Mouse (Mus musculus) limb, embryonic 12.5 days (tissue): Measurements from ENCODE around the gene Cntln. TPM values are rescaled to one million over a fixed set of nuclear protein-coding genes. Genes with fewer than 3 reads are reported as not detected.
A peak's percentile ranks its signal among the peaks of the same experiment; 100 is the strongest.

Experiments used
- ATAC-seq: fragments of 200-750 bp; cut with Nextera tagmentation; 2 replicates; pipeline ENCODE4 v1.8.0; 2017; ENCODE audit warnings: low read depth, moderate TSS enrichment; ENCODE audit not compliant: insufficient number of reproducible peaks, insufficient read depth, low FRiP score, low TSS enrichment
- H3K27ac ChIP-seq: fragments of 300-500 bp; sonication (generic); 2 replicates; pipeline ENCODE4 v1.5.1; 2016; ENCODE audit warnings: mild to moderate bottlenecking, moderate library complexity
- H3K27me3 ChIP-seq: fragments of 300-500 bp; sonication (generic); 2 replicates; pipeline ENCODE4 v1.6.1; 2016; ENCODE audit warnings: mild to moderate bottlenecking, moderate library complexity
- H3K36me3 ChIP-seq: fragments of 300-500 bp; sonication (generic); 2 replicates; pipeline ENCODE4 v1.6.1; 2016; ENCODE audit warnings: mild to moderate bottlenecking, moderate library complexity
- H3K4me1 ChIP-seq: fragments of 300-500 bp; sonication (generic); replicated peaks from 2 replicates; pipeline ENCODE4 v1.6.1; 2016
- H3K4me2 ChIP-seq: fragments of 300-500 bp; sonication (generic); 2 replicates; pipeline ENCODE4 v1.6.1; 2016; ENCODE audit warnings: mild to moderate bottlenecking, moderate library complexity
- H3K4me3 ChIP-seq: fragments of 300-500 bp; sonication (generic); replicated peaks from 2 replicates; pipeline ENCODE4 v1.5.1; 2016; ENCODE audit warnings: mild to moderate bottlenecking
- H3K9ac ChIP-seq: fragments of 300-500 bp; sonication (generic); replicated peaks from 2 replicates; pipeline ENCODE4 v1.6.1; 2016; ENCODE audit warnings: mild to moderate bottlenecking, moderate library complexity
- H3K9me3 ChIP-seq: fragments of 300-500 bp; sonication (generic); 2 replicates; pipeline ENCODE4 v1.6.1; 2016; ENCODE audit warnings: mild to moderate bottlenecking, moderate library complexity
- WGBS: fragments of 180-500 bp; shearing (Covaris S2); methylation state at CpG from one replicate; pipeline ENCODE4 v1.1.7; 2016; 5-methylcytosine and 5-hydroxymethylcytosine counted together
- polyA plus RNA-seq: library from polyadenylated mRNA; unstranded; fragments of >200 nt; fragmentation: Nextera tagmentation; extraction: Ambion mirVana; gene quantifications from 2 replicates; pipeline ENCODE4 v1.2.1, GENCODE M21; 2016

The Cntln gene
- 17.0 and 17.4 TPM in 2 replicates for polyA plus RNA-seq

DNA sequence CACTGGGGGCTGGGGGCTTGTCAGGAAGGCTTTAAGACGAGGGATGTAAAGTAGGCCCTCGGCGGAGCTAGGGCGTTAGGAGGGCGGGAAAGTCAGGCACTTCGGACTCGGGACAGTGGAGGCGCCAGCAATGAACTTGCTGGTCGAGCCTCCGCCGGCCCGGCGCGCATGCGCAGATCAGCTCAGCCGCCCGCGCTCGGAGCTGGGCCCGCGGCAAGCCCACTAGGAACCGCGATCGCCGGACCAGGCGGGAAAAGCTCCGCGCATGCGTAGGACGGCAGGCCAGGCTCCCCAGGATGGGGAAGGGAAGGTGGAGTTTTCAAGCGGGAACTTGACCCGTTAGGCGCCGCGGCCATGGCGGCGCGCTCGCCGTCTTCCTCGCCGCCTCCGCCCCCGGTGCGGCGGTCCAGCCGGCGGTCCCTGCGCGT lies at the start of gene Cntln:
Gene Cntln, plus strand, starts transcription at position 199 of the 428 bp plus-strand sequence.
- Histone ChIP-seq H3K9me3 (peaks cover 5% of the 10 kb centered on the region; the same call in 1 of the 2 replicates), H3K9ac (peak within 1 kb of the TSS; percentile 97), H3K27me3 (no peaks in the 10 kb centered on the region), H3K4me3 (peak within 1 kb of the TSS; percentile 78), H3K4me2 (peak within 1 kb of the TSS; percentile 66), H3K27ac (peak within 1 kb of the TSS; percentile 97), H3K36me3 (peaks cover 2% of the 10 kb centered on the region; the same call in 1 of the 2 replicates), H3K4me1 (peaks cover 9% of the 10 kb centered on the region; the same call in 1 of the 2 replicates)
- peak; percentile 95 for ATAC-seq
- under 1% methylated on average over 50 of the region's 50 CpGs for WGBS

DNA sequence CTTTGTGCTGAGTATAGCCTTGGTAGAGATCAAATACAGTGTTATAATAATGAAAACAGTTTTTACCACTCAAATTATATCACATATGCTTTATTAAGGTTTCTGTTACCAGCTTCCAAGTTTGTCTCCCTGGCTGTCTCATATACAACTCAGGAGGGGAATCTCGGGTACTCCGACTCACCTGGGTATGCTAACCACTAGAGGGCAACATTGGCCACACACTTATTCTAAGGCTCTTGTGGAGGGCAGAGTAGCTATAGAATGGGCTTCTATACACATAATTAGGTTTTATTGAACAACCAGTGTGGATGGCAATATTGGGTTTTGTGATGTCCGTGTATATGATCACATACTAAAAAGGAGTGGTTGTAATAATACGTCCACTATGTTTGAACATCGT lies 47.1 kb upstream of the Cntln start:
- WGBS, result 41% methylated on average over 5 of the region's 5 CpGs
- H3K4me2 ChIP-seq, result no peak overlapping the region

DNA sequence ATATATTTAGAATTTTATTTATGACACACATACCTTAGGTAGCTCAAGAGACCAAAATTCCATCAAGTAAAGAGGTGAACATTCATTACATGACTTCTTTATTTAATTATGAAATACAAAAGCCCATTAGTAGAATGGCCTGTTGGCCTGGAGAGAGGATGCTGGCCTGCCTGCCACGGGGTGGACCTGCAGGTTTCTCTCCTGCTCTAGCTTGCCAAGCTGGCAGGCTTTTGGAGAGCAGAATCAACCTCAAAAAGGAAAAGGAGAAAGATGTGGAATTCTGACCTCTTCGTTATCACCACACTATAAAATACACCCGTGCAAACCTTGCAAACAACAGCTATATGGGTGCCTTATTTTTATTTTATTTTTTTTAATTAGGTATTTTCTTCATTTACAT lies 45.6 kb upstream of the Cntln start:
- Histone ChIP-seq H3K4me2 (no peak overlapping the region), H3K4me3 (no peak overlapping the region), H3K27ac (no peak overlapping the region), H3K9me3 (no peaks in the 10 kb centered on the region), H3K36me3 (no peaks in the 10 kb centered on the region), H3K27me3 (no peaks in the 10 kb centered on the region), H3K9ac (no peak overlapping the region), H3K4me1 (no peaks in the 10 kb centered on the region)
- ATAC-seq, result no peak
- 82% methylated on average over 3 of the region's 3 CpGs for WGBS

More for the DNA sequence above, 47.1 kb upstream of the Cntln start:
- no peak for ATAC-seq
- H3K4me1 ChIP-seq, result no peaks in the 10 kb centered on the region
- no peaks in the 10 kb centered on the region for H3K27me3 ChIP-seq
- H3K9ac ChIP-seq, result no peak overlapping the region
- H3K9me3 ChIP-seq, result no peaks in the 10 kb centered on the region
- no peaks in the 10 kb centered on the region for H3K36me3 ChIP-seq
- no peak overlapping the region for H3K4me3 ChIP-seq
- H3K27ac ChIP-seq, result no peak overlapping the region

DNA sequence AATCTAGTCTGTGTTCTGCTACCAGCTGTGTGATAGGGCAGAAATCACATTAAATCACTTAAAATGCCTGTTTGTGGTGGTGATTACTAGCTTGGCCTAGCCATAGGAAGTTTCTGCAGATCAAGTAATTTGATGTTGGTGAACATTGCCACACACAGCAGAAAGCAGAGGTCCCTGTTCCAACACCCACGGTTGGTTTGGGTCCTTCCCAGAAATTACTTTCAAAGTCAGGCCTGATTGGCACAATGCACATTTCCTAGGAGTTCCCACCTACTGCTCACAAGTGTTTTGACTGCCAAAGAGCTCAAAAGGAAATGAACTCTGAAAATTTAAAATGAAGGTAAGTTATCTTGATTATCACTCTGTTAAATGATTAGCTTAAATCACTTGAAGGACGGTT lies 44.6 kb upstream of the Cntln start:
- ATAC-seq, result no peak
- no peaks in the 10 kb centered on the region for H3K9me3 ChIP-seq
- WGBS, result 87% methylated on average over 2 of the region's 2 CpGs
- H3K27ac ChIP-seq, result no peak overlapping the region
- no peak overlapping the region for H3K4me3 ChIP-seq
- H3K9ac ChIP-seq, result no peak overlapping the region
- no peak overlapping the region for H3K4me2 ChIP-seq
- H3K4me1 ChIP-seq, result no peaks in the 10 kb centered on the region
- H3K27me3 ChIP-seq, result no peaks in the 10 kb centered on the region
- H3K36me3 ChIP-seq, result no peaks in the 10 kb centered on the region

DNA sequence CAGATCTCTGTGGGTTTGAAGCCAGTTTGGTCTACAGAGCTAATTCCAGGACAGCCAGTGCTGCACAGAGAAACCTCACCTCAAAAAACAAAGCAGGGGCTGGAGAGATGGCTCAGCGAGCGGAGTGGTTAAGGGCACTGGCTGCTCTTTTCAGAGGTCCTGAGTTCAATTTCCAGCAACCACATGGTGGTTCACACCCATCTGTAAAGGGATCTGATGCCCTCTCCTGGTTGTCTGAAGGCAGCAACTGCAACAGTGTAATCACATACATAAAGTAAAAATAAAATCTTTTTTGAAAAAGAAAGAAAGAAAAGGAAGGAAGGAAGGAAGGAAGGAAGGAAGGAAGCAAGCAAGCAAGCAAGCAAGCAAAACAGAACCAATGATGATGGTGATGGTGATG lies 26.5 kb upstream of the Cntln start:
- Histone ChIP-seq H3K27me3 (no peaks in the 10 kb centered on the region), H3K9me3 (no peaks in the 10 kb centered on the region), H3K9ac (no peak overlapping the region), H3K4me1 (peaks cover 6% of the 10 kb centered on the region; the same call in 1 of the 2 replicates), H3K27ac (no peak overlapping the region), H3K4me3 (no peak overlapping the region), H3K36me3 (no peaks in the 10 kb centered on the region), H3K4me2 (no peak overlapping the region)
- no peak for ATAC-seq
- WGBS, result 76% methylated on average over 2 of the region's 2 CpGs

DNA sequence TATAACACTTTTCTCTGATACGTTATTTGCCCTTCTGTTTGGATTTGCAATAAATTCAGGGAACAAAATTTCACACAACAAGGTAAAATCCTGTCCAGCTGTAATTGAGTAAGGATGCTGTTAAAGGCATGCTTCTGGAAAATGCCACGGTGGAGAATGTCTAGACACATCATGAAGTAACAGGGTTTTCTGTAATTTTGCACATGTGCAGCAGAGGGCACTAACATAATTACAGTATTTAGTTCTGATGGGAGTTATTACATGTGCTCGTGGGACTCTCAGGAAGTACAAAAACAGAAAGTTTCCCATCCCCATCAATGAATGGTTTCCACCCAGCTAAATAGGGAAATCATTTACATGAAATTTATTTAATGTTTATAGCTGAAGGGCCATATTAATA lies 7.8 kb upstream of the Cntln start:
- 42% methylated on average over 3 of the region's 3 CpGs for WGBS
- ATAC-seq, result no peak
- no peak overlapping the region for H3K4me2 ChIP-seq

DNA sequence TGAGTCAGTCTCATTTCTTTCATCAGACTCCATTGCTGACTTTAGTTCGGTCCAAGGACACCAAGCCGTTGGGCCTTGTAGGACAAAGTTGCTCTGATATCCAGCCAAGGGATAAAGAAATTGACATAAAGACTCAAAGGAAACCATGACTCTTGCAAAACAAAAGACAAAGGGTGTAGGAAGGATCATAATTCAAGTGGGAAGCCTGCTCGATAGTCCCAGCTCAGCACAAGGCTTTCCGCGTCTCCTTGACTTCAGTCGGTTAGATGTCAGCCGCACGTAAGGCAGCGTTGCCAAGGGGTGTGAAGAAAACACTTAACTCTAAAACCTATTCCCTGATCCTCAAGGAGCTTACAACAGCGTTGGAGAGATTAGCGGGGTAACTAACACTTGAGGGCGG lies 463 bp upstream of the Cntln start:
- ATAC-seq, result no peak
- 72% methylated on average over 12 of the region's 12 CpGs for WGBS
- Histone ChIP-seq H3K27ac (peak overlapping the region; percentile 97), H3K27me3 (no peaks in the 10 kb centered on the region), H3K36me3 (peaks cover 2% of the 10 kb centered on the region; the same call in 1 of the 2 replicates), H3K4me3 (peak overlapping the region; percentile 78), H3K9me3 (peaks cover 5% of the 10 kb centered on the region; the same call in 1 of the 2 replicates), H3K4me1 (peaks cover 9% of the 10 kb centered on the region; the same call in 1 of the 2 replicates), H3K9ac (peak overlapping the region; percentile 97; the same call in 1 of the 2 replicates), H3K4me2 (peak overlapping the region; percentile 66)

More for the DNA sequence above, 7.8 kb upstream of the Cntln start:
- H3K4me1 ChIP-seq, result no peaks in the 10 kb centered on the region
- no peak overlapping the region for H3K9ac ChIP-seq
- no peak overlapping the region for H3K4me3 ChIP-seq
- H3K9me3 ChIP-seq, result no peaks in the 10 kb centered on the region
- H3K27ac ChIP-seq, result no peak overlapping the region
- H3K36me3 ChIP-seq, result no peaks in the 10 kb centered on the region
- H3K27me3 ChIP-seq, result no peaks in the 10 kb centered on the region

DNA sequence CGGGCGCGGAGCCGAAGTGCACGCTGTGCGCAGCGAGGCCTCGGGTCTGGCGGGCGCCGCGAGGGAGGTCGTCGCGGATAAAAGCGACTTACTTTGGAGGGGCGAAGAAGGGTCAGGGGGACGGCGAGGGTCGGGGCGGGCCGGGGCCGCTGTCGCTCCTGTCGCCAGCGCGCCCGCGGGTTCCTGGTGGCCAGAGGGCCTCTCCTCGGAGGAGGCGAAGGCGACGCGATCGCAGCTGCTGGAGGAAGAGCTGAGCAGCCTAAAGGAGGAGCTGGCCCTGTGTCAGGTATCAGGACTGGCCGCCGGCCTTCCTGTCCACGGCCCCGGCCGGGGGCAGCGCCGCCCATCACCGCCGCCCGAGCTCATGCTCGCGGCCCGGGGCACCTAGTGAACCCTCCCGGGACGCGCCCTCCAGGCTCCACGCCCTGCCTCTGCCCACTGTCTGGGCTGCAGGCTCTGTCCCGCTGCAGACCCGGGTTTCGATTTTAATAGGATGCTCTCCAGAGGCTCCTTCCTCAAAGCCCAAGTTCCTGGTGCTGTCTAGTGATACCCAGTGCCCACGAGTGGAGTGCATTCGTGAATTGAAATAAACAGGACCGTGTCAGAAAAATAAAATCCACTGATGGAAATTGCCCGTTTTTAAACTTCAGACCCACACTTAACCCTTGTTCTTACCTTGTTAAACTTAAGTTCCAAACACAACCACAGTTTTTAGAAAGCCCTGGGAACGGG lies 596 bp downstream of the Cntln start:
- peak; percentile 76 for ATAC-seq
- 2% methylated on average over 53 of the region's 60 CpGs for WGBS

DNA sequence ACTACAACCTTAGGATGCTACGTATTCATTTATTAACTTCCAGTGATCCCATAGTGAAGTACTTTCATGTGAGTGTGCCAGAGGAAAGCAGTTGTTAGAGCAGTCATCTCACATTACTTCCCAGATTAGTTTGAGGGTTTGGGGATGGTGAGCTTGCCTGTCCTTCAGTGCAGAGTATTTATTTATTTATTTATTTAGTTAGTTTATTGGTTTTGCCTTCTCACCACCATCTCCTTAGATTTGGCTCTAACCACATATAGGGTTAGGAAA lies 1.1 kb downstream of the Cntln start:
- peak overlapping the region; percentile 78 for H3K4me3 ChIP-seq
- 21% methylated on average over 1 of the region's 1 CpGs for WGBS
- no peak for ATAC-seq
- H3K4me1 ChIP-seq, result peaks cover 9% of the 10 kb centered on the region; the same call in 1 of the 2 replicates
- peaks cover 4% of the 10 kb centered on the region for H3K36me3 ChIP-seq
- H3K27ac ChIP-seq, result peak overlapping the region; percentile 97; the same call in 1 of the 2 replicates
- peaks cover 5% of the 10 kb centered on the region; the same call in 1 of the 2 replicates for H3K9me3 ChIP-seq
- H3K9ac ChIP-seq, result peak overlapping the region; percentile 97
- H3K27me3 ChIP-seq, result no peaks in the 10 kb centered on the region
- H3K4me2 ChIP-seq, result peak overlapping the region; percentile 66

More for the DNA sequence above, 596 bp downstream of the Cntln start:
- H3K4me1 ChIP-seq, result peaks cover 9% of the 10 kb centered on the region; the same call in 1 of the 2 replicates
- H3K9ac ChIP-seq, result peak overlapping the region; percentile 97
- peak overlapping the region; percentile 66 for H3K4me2 ChIP-seq
- H3K27me3 ChIP-seq, result no peaks in the 10 kb centered on the region
- peak overlapping the region; percentile 97 for H3K27ac ChIP-seq
- H3K9me3 ChIP-seq, result peaks cover 5% of the 10 kb centered on the region; the same call in 1 of the 2 replicates
- peaks cover 2% of the 10 kb centered on the region; the same call in 1 of the 2 replicates for H3K36me3 ChIP-seq
- H3K4me3 ChIP-seq, result peak overlapping the region; percentile 78

DNA sequence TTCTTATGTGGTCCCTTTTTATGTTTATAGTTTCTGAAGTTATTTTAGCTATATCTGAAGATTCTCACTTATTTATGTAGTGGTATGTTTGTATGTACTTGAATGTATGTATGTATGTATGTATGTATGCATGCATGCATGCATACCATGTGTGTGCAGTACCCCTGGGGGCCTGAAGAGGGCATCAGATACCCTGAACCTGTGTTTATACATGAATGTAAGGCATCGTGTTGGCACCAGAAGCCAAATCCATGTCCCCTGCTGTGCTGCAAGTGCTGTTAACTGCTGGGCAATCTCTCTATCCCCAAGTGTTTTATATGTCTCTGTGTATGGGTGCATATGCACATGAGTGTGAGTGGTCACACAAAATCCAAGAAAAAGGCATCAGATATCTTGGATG lies 34.3 kb downstream of the Cntln start:
- H3K4me3 ChIP-seq, result no peak overlapping the region
- H3K27me3 ChIP-seq, result no peaks in the 10 kb centered on the region
- ATAC-seq, result no peak; the same call in 1 of the 2 replicates
- H3K4me1 ChIP-seq, result no peaks in the 10 kb centered on the region
- no peak overlapping the region for H3K4me2 ChIP-seq
- no peak overlapping the region for H3K27ac ChIP-seq
- H3K36me3 ChIP-seq, result no peaks in the 10 kb centered on the region
- no peaks in the 10 kb centered on the region for H3K9me3 ChIP-seq
- 69% methylated on average over 1 of the region's 1 CpGs for WGBS
- H3K9ac ChIP-seq, result no peak overlapping the region

DNA sequence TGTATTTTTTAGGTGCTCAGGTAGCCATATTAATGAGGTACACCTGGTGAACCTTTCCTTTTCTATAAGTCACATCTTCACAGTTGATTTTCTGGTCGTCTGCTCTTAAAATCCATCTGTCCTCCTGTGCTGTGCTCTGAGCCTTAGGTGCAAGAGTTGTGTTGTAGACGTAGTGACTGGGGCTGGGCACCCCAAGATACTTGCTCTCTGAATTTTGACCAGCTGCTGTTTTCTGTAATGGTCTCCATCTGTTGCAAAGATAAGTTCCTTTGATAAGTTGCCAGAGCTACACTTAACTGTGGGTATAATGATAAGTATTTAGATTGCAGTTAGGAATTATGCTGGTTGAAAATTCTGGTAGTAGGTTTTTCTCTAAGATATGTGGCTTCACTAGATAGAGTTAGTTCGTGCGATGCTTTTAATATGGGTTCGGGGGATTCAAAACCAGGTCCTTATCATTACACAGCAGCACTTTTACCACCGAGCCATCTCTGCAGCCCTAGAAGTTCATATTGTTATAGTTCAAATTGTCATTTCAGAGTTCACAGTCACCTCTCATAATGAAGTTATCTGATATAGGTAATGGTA lies 50.3 kb downstream of the Cntln start:
- WGBS, result 85% methylated on average over 6 of the region's 6 CpGs
- H3K9me3 ChIP-seq, result peaks cover 9% of the 10 kb centered on the region; the same call in 1 of the 2 replicates
- H3K36me3 ChIP-seq, result peaks cover 5% of the 10 kb centered on the region; the same call in 1 of the 2 replicates
- no peaks in the 10 kb centered on the region for H3K4me1 ChIP-seq
- H3K27me3 ChIP-seq, result no peaks in the 10 kb centered on the region
- no peak overlapping the region for H3K4me3 ChIP-seq
- no peak for ATAC-seq
- no peak overlapping the region for H3K4me2 ChIP-seq
- H3K9ac ChIP-seq, result no peak overlapping the region
- H3K27ac ChIP-seq, result no peak overlapping the region
